Mouse (Mus musculus): ENCODE measurements around the gene Traf6. TPM values are rescaled to one million over a fixed set of nuclear protein-coding genes. Genes with fewer than 3 reads are reported as not detected.

Traf6 gene
- polyA plus RNA-seq (2012; rRNA removed), result 14.2 and 18.2 TPM in 2 replicates

DNA sequence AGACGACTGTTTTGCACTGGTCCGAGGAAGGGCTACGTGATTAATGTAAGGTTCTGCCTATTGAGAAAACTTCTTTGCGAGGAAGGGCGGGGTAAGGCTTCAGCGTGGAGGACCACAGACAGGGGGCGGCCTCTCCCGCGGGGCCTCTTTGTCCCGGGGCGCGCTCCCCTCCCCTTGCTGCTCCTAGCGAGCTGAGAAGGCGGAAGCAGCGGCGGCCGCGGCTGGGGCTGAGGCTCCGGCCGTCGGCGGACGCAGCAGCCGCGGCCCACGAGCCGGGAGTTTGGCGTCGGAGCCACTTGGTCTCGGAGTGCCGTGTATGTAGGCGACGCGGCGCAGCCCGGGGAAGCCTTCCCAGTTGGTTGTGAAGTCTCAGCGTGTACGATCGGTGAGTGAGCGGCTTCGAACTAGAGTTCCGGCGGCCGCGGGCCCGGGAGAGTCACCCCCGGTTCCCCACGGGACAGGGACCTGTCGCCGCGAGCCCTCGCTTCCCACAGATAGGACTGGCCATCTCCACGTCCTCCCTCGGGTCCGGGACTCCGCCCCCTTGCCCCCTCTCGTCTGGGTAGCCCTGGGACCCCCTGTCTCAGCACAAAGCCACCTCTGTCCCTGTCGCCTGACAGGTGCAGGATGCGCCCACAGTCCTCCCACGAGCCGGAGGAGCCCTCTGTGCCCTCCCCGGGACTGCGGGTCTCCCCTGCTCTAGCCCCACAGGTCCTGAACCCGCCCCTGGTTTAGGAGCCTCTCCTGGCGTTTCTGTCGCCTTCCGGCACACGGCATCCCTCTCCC is at the start of gene Traf6:
Traf6 (plus strand) TSS at position 194 of the 786 bp plus-strand sequence.

DNA sequence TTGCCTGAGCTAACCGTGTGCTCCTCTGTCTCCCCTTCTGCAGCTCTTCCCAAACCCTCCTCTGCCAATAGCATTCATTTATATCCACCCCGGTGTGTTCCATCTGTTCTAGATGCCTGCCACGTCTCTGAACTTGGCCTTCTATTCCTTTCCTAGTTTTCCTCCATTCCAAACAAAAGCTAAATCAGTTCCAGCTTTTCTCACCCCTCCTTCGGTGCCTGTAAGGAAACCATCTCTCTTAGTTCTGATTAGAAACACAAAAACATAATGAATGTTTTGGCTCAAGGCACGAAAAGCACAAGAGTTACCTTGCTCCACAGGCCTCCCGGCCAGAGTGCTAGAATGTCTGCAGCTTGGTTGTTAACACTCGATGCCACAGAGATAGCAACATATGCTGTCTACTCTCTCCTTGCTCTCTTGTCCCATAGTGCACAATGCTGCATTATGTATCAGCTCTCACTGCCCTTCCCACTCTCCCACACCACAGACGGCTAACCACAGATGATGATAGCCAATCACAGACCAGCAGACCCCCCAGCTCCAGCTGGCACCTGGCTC is 29.0 kb upstream of the Traf6 start, which contains the start of the genes Rag1 and B230118H07Rik:
Rag1 (minus strand) TSS at position 388 of the 558 bp plus-strand sequence.
B230118H07Rik (minus strand) TSS at position 419 of the 558 bp plus-strand sequence.

Other genes with a start within 250 kb of the Traf6 start
- gene Rag2, start 53.7 kb upstream of the Traf6 start, polyA plus RNA-seq (2012; rRNA removed), result 0.12 TPM in 1 of 2 replicates, not detected in the other
- gene Rag1, start 28.9 kb upstream of the Traf6 start, polyA plus RNA-seq (2012; rRNA removed), result 0.18 and 0.51 TPM in 2 replicates
- 35.7 and 41.9 TPM in 2 replicates for gene B230118H07Rik, start 28.9 kb upstream of the Traf6 start, polyA plus RNA-seq (2012; rRNA removed)
- 10.3 and 11.6 TPM in 2 replicates for gene Prr5l, start 204.6 kb downstream of the Traf6 start, polyA plus RNA-seq (2012; rRNA removed)
- gene Commd9, start 207.8 kb downstream of the Traf6 start, polyA plus RNA-seq (2012; rRNA removed), result 50.5 and 79.0 TPM in 2 replicates

Data from central nervous system, embryonic 11.5 days (tissue).